Mouse (Mus musculus) T-helper 1 cell (primary cell): Measurements from ENCODE around the gene Zscan10.

Source experiments
- in situ Hi-C: fragments of 300-600 bp; cut with MboI, MseI; formaldehyde crosslinking; loops from one replicate; pipeline ENCODE4 v1.15.1; 2025; ENCODE audit warnings: high pct_unique_total_duplicates

The Zscan10 gene

GRCm38 (mm10) chr17:23651363-23651762 is 50.7 kb downstream of the Zscan10 start:
- in situ Hi-C loops: no loop called here

GRCm38 (mm10) chr17:23653324-23653723 is 52.7 kb downstream of the Zscan10 start:
- in situ Hi-C loops: no loop called here

- in situ Hi-C loops: no loop called here
These were observed 53.3 kb downstream of the Zscan10 start for GRCm38 (mm10) chr17:23654001-23654400.

- in situ Hi-C loops: no loop called here
These were observed 53.8 kb downstream of the Zscan10 start for GRCm38 (mm10) chr17:23654410-23654809.

GRCm38 (mm10) chr17:23658450-23658849 is 57.8 kb downstream of the Zscan10 start:
- in situ Hi-C loops: no loop called here

GRCm38 (mm10) chr17:23660117-23660875 is 59.6 kb downstream of the Zscan10 start, which contains the start of gene Bicdl2:
TSS of gene Bicdl2 (plus strand) at chr17:23660506.
- in situ Hi-C loops: no loop called here
